Mouse (Mus musculus): Measurements from ENCODE around the gene Vcp. TPM values are rescaled to one million over a fixed set of nuclear protein-coding genes. Genes with fewer than 3 reads are reported as not detected.

The Vcp gene
- polyA plus RNA-seq, 1 experiment, result 85.5 TPM

DNA sequence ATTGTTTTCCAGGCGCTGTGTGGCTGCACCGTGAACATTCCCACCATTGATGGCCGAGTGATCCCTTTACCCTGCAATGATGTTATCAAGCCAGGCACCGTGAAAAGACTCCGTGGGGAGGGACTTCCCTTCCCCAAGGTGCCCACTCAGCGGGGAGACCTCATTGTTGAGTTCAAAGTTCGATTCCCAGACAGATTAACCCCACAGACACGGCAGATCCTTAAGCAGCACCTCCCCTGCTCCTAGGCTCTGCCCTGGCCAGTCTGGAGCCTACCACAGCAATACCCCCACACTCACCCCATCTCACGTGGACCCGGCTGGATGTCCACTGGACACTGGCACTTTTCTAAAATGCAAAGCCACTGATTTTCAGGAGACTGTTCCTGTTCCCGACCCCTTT is 43.0 kb downstream of the Vcp start:
- TF ChIP-seq CTCF (IDR thresholded peaks at IDR 0.05; ENCODE audit: control insufficient read depth, insufficient read depth, insufficient replicate concordance, low read depth, low read length) (no peak), POLR2A (IDR thresholded peaks at IDR 0.05; ENCODE audit: control insufficient read depth, low read depth, low read length) (no peak)
- H3K4me1 ChIP-seq (ENCODE audit: control insufficient read depth, insufficient read depth, low read length), result peaks cover 9% of the 10 kb centered on the region
- no peak overlapping the region for H3K4me3 ChIP-seq (ENCODE audit: control insufficient read depth, low read depth, low read length)
- H3K36me3 ChIP-seq (ENCODE audit: control insufficient read depth, insufficient read depth, low read length), result no peaks in the 10 kb centered on the region; the same call in 1 of the 2 replicates
- H3K27me3 ChIP-seq (ENCODE audit: control insufficient read depth, insufficient read depth, low read length), result no peaks in the 10 kb centered on the region
- no peak overlapping the region for H3K27ac ChIP-seq (ENCODE audit: control insufficient read depth, insufficient read depth, low read depth, low read length)

DNA sequence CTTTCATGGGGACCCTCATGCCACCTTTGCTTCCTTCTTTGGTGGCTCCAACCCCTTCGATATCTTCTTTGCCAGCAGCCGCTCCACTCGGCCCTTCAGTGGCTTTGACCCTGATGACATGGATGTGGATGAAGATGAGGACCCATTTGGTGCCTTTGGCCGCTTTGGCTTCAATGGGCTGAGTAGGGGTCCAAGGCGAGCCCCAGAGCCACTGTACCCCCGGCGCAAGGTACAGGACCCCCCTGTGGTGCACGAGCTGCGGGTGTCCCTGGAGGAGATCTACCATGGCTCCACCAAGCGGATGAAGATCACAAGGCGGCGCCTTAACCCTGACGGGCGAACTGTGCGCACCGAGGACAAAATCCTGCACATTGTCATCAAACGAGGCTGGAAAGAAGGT is 43.7 kb downstream of the Vcp start:
- Histone ChIP-seq H3K36me3 (ENCODE audit: control insufficient read depth, insufficient read depth, low read length) (no peaks in the 10 kb centered on the region; the same call in 1 of the 2 replicates), H3K27ac (ENCODE audit: control insufficient read depth, insufficient read depth, low read depth, low read length) (no peak overlapping the region), H3K4me3 (ENCODE audit: control insufficient read depth, low read depth, low read length) (no peak overlapping the region), H3K27me3 (ENCODE audit: control insufficient read depth, insufficient read depth, low read length) (no peaks in the 10 kb centered on the region), H3K4me1 (ENCODE audit: control insufficient read depth, insufficient read depth, low read length) (peaks cover 9% of the 10 kb centered on the region)
- TF ChIP-seq POLR2A (IDR thresholded peaks at IDR 0.05; ENCODE audit: control insufficient read depth, low read depth, low read length) (no peak), CTCF (IDR thresholded peaks at IDR 0.05; ENCODE audit: control insufficient read depth, insufficient read depth, insufficient replicate concordance, low read depth, low read length) (no peak)

- H3K4me1 ChIP-seq (ENCODE audit: control insufficient read depth, insufficient read depth, low read length), result peaks cover 14% of the 10 kb centered on the region
- TF ChIP-seq POLR2A (IDR thresholded peaks at IDR 0.05; ENCODE audit: control insufficient read depth, low read depth, low read length), result no peak
- TF ChIP-seq CTCF (IDR thresholded peaks at IDR 0.05; ENCODE audit: control insufficient read depth, insufficient read depth, insufficient replicate concordance, low read depth, low read length), result no peak
- no peak overlapping the region for H3K4me3 ChIP-seq (ENCODE audit: control insufficient read depth, low read depth, low read length)
- H3K27ac ChIP-seq (ENCODE audit: control insufficient read depth, insufficient read depth, low read depth, low read length), result no peak overlapping the region
- no peaks in the 10 kb centered on the region for H3K27me3 ChIP-seq (ENCODE audit: control insufficient read depth, insufficient read depth, low read length)
- H3K36me3 ChIP-seq (ENCODE audit: control insufficient read depth, insufficient read depth, low read length), result no peaks in the 10 kb centered on the region; the same call in 1 of the 2 replicates
Observed at GRCm38 (mm10) chr4:42955200-42955599, 45.1 kb downstream of the Vcp start.

- TF ChIP-seq CTCF (IDR thresholded peaks at IDR 0.05; ENCODE audit: control insufficient read depth, insufficient read depth, insufficient replicate concordance, low read depth, low read length), result peak; percentile 87; the same call in 1 of the 2 replicates
- no peak for TF ChIP-seq POLR2A (IDR thresholded peaks at IDR 0.05; ENCODE audit: control insufficient read depth, low read depth, low read length)
- Histone ChIP-seq H3K27ac (ENCODE audit: control insufficient read depth, insufficient read depth, low read depth, low read length) (no peak overlapping the region), H3K36me3 (ENCODE audit: control insufficient read depth, insufficient read depth, low read length) (no peaks in the 10 kb centered on the region; the same call in 1 of the 2 replicates), H3K4me3 (ENCODE audit: control insufficient read depth, low read depth, low read length) (no peak overlapping the region), H3K4me1 (ENCODE audit: control insufficient read depth, insufficient read depth, low read length) (peaks cover 16% of the 10 kb centered on the region), H3K27me3 (ENCODE audit: control insufficient read depth, insufficient read depth, low read length) (no peaks in the 10 kb centered on the region)
Observed at GRCm38 (mm10) chr4:42954297-42954696, 46.0 kb downstream of the Vcp start.

- no peak overlapping the region for H3K4me3 ChIP-seq (ENCODE audit: control insufficient read depth, low read depth, low read length)
- H3K4me1 ChIP-seq (ENCODE audit: control insufficient read depth, insufficient read depth, low read length), result peaks cover 21% of the 10 kb centered on the region
- TF ChIP-seq POLR2A (IDR thresholded peaks at IDR 0.05; ENCODE audit: control insufficient read depth, low read depth, low read length) (no peak), CTCF (IDR thresholded peaks at IDR 0.05; ENCODE audit: control insufficient read depth, insufficient read depth, insufficient replicate concordance, low read depth, low read length) (no peak)
- no peak overlapping the region; the same call in 1 of the 2 replicates for H3K27ac ChIP-seq (ENCODE audit: control insufficient read depth, insufficient read depth, low read depth, low read length)
- no peaks in the 10 kb centered on the region for H3K27me3 ChIP-seq (ENCODE audit: control insufficient read depth, insufficient read depth, low read length)
- H3K36me3 ChIP-seq (ENCODE audit: control insufficient read depth, insufficient read depth, low read length), result no peaks in the 10 kb centered on the region; the same call in 1 of the 2 replicates
Observed at GRCm38 (mm10) chr4:42953435-42954094, 46.7 kb downstream of the Vcp start.

- no peak overlapping the region for H3K4me3 ChIP-seq (ENCODE audit: control insufficient read depth, low read depth, low read length)
Observed at GRCm38 (mm10) chr4:42952563-42952962, 47.7 kb downstream of the Vcp start.

GRCm38 (mm10) chr4:42951206-42952195 is 48.8 kb downstream of the Vcp start:
- peaks cover 32% of the 10 kb centered on the region for H3K4me1 ChIP-seq (ENCODE audit: control insufficient read depth, insufficient read depth, low read length)

More at GRCm38 (mm10) chr4:42952563-42952962, 47.7 kb downstream of the Vcp start:
- Histone ChIP-seq H3K36me3 (ENCODE audit: control insufficient read depth, insufficient read depth, low read length) (no peaks in the 10 kb centered on the region; the same call in 1 of the 2 replicates), H3K27ac (ENCODE audit: control insufficient read depth, insufficient read depth, low read depth, low read length) (no peak overlapping the region), H3K4me1 (ENCODE audit: control insufficient read depth, insufficient read depth, low read length) (peaks cover 27% of the 10 kb centered on the region), H3K27me3 (ENCODE audit: control insufficient read depth, insufficient read depth, low read length) (no peaks in the 10 kb centered on the region)
- TF ChIP-seq CTCF (IDR thresholded peaks at IDR 0.05; ENCODE audit: control insufficient read depth, insufficient read depth, insufficient replicate concordance, low read depth, low read length), result no peak
- no peak for TF ChIP-seq POLR2A (IDR thresholded peaks at IDR 0.05; ENCODE audit: control insufficient read depth, low read depth, low read length)

More at GRCm38 (mm10) chr4:42951206-42952195, 48.8 kb downstream of the Vcp start:
- H3K27ac ChIP-seq (ENCODE audit: control insufficient read depth, insufficient read depth, low read depth, low read length), result no peak overlapping the region
- H3K27me3 ChIP-seq (ENCODE audit: control insufficient read depth, insufficient read depth, low read length), result no peaks in the 10 kb centered on the region
- no peak for TF ChIP-seq POLR2A (IDR thresholded peaks at IDR 0.05; ENCODE audit: control insufficient read depth, low read depth, low read length)
- no peak for TF ChIP-seq CTCF (IDR thresholded peaks at IDR 0.05; ENCODE audit: control insufficient read depth, insufficient read depth, insufficient replicate concordance, low read depth, low read length)
- H3K4me3 ChIP-seq (ENCODE audit: control insufficient read depth, low read depth, low read length), result peak overlapping the region; percentile 95; the same call in 1 of the 2 replicates
- no peaks in the 10 kb centered on the region for H3K36me3 ChIP-seq (ENCODE audit: control insufficient read depth, insufficient read depth, low read length)
